Mouse (Mus musculus) neutrophil, adult 5-6 weeks (primary cell): ENCODE measurements around the gene Hepacam2. TPM values are rescaled to one million over a fixed set of nuclear protein-coding genes. Genes with fewer than 3 reads are reported as not detected.
"Not testable (repeated sequence)": the region's sequence is repeated elsewhere in the genome, so short reads cannot be mapped to it uniquely, and the experiment has no call there.

ENCODE experiments used
- ATAC-seq: fragments of 151-379, 151-347 bp; 2 replicates; pipeline ENCODE4 v1.8.0; 2017; ENCODE audit warnings: mild to moderate bottlenecking, moderate TSS enrichment; ENCODE audit not compliant: insufficient number of reproducible peaks, poor library complexity, low FRiP score, severe bottlenecking; ENCODE audit errors: extremely low read depth
- total RNA-seq: library from RNA; stranded (forward); fragments of 200-1000 nt; gene quantifications from 2 replicates; pipeline ENCODE4 v1.2.3, GENCODE M21; 2017

Hepacam2 gene
- total RNA-seq, 1 experiment from 2014 or later: 11.3 TPM

DNA sequence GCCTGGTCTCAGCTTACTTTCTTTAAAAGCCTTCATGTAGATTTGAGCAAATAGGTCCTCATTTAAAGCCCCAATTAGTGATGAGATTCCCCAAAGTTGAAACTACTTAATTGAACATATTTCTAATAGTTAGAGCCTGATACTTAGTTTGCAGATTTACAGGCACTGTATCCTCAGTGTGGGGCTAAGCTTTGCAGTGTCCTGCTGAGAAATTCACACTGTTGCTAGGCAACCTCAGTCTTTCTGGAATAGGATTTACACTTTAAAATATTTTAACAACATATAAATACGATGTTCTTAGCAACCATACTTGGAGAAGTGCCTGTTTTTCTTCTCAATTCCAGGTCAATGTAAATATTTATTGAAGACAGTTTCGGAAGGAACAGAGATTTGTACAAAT, 21.8 kb downstream of the Hepacam2 start:
- no peak for ATAC-seq

DNA sequence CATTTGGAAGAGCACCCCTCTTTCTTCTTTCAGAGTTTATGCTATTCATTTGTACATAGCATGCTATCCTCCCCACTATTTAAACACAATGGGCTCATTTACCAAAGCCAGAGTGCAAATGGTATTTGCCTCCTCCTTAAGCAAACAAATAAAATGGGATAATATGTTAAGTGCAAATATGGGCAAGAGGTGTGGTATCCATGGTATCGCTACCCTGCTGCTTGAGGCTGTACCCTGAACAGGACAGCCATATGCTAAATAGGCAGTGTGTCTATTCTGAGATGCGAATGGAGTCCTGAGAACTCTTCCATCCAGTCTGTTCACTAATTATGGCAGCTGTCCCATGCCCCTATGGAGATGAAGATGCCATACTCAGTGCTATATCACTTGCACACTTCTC, 27.4 kb downstream of the Hepacam2 start:
- no peak for ATAC-seq

DNA sequence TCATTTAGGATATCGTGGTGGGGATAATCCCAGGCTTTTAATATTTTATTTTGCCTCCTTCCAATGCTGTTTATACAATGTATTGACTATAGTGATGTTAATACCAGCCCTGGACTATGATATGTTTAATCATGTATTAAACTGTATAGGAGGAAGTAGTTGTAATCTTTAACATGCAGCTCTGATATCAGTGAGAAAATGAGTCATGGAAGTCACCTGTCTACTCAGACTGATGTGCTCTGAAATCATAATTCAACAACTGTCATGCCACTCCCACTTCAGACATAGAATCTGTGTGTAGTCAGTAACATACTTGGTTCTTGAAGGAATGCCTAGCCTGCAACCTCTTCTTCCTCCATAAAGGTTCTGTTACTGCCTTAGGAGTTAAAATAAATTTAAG, 29.5 kb downstream of the Hepacam2 start:
- no peak for ATAC-seq

DNA sequence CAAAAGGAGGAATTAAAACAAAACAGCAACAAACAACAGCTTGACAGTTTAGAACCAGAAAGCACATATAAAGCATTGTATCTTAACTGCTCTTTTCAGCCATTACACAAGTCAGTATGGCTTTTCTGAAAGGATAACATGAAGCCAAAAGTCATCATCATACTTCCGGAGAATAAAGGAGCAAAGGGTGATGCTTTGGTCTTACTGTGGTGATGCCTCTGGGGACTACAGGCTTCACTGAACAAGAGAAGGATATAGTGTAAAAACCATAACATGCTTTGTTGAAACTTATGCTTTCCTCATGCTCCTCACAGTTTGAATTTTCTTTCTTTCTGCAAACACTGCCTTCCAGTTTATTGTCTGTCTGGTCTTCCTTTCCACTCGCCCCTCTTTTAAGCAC, 34.5 kb downstream of the Hepacam2 start:
- peak; percentile 84; the same call in 1 of the 2 replicates for ATAC-seq

DNA sequence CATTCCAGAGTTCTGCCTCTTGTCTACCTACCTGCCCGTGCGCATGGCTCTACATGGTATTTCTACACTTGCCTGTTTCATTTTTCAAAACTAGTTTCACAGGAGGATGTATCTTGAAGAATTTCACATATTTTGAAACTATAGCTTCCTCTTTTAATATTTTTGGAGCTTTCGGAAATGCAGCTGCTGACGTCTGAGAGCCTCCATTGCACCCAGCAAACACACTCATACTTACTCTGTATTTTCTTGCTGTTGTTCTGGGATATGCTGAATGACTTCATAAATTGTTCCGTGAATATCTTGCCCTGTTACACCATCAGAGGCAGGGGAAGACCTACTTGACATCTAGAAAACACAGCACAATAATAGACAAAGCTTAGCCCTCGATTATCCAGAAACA, 35.1 kb downstream of the Hepacam2 start:
- peak; percentile 55 for ATAC-seq

DNA sequence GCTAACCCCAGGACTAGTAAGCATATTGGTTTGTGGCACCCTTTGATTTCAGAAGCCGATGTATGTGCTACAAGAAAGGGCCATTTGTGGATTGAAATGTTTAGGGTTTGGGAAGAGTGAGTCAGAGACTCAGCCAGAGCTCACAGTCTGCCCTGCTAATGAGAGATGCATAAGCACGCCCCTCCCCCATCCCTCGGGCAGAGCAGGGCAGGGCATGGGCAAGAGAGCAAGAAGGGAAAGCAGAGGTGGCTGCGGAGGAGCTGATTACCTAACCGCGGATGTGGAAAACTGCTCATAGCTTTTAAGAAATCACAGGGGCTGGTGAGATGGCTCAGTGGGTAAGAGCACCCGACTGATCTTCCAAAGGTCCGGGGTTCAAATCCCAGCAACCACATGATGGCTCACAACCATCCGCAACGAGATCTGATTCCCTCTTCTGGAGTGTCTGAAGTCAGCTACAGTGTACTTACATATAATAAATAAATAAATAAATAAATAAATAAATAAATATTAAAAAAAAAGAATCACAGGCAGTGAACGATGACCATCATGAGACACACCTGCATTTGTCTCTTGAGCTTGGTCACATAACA, 42.1 kb downstream of the Hepacam2 start:
- no peak for ATAC-seq

DNA sequence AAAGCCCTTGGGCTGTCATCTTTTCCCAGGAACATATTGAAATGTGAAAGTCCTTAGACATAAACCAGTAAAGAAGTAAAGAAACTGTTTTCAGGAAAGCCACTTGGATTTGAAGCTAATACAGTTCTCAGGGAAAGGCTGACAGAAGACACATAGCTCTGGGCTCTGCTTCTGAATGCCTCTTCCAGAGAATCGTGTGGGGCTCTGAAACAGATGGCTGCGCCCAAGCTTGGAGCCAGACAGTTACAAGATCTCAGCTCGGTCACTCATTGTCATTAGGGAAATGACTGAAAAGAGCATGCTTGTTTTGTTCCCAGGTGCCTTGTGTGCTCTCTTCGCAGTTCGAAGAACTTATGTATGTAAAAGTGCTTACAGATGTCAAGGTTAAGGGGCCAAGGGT, 43.7 kb downstream of the Hepacam2 start:
- ATAC-seq: no peak

DNA sequence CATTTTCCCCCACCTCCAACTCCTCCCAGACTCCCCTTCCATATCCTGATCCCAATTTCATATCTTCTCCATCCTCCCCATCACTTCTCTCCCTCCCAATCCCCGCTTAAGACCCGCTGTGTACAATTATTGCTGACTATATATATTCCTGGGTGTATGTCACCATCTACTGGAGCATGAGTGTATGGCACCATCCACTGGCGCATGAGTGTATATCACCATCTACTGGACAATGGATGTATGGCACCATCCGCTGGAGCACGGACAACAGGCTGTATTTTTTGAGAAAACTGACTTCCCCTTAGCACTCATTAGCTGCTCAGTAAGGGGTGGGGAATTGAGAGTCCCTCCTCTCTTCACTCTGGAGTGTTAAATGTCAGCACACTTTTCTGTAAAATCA, 50.7 kb downstream of the Hepacam2 start:
- peak; percentile 100 for ATAC-seq

DNA sequence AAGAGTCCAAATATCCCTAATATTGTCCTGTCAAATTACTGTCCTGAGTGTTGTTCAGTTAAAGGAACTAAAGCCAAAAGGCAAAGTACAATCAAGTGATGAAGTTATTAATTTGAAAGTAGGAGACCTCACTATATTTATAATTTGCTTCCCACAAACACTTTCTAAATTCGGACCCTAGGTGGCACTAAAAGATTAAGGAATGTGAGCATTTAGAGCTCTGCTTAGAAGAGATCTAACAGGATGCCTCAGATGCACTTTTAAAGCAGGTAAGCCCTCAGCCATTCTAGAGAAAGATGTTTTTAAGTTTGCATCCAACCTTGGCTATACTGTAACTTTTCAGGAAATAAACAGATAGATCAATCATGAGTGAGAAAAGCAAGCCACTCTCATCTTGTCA, 54.2 kb downstream of the Hepacam2 start:
- no peak for ATAC-seq

DNA sequence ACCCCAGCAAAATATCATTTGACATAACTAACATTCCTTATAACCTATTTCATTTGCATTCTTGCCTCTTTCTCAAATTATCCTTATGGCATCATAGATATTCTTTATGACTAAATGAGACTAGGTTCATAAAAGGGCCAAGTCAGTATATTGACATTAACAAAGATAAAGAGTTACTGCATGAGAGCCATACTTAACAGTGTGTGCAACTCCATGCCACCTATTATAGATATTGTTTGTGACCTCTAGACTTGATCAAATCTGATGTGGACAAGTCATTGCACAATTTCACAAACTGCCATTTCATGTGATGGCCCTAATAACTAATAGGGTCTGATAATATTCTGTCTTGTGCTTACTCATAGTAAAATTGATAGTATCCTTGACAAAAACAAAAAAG, 62.0 kb downstream of the Hepacam2 start:
- ATAC-seq: no peak

DNA sequence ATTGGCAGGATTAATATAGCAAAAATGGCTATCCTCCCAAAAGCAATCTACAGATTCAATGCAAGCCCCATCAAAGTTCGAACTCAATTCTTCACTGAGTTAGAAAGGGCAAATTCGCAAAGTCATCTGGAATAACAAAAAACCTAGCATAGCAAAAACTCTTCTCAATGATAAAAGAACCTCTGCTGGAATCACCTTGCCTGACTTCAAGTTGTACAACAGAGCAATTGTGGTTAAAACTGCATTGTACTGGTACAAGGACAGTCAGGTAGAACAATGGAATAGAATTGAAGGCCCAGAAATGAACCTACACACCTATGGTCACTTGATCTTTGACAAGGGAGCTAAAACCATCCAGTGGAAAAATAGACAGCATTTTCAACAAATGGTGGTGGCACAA, 67.1 kb downstream of the Hepacam2 start:
- not testable (repeated sequence) for ATAC-seq

DNA sequence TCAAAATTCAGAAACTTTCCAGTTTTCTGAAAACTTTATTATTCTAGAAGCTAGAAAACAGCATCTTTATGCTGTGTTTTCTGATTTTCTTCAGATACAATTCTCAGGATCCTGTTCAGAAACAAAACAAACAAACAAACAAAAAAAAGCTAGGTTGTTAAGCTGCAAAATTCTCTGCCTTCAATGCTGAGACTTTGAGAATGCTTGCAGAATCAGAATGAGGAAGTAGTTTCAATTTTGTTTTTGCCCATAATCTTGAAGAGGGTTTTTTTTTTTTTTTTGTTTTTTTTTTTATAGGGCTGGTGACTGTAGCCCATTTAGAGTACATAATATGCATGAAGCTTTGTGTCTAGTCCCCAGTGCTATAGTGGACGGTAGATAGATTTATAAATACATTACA, 71.1 kb downstream of the Hepacam2 start:
- no peak for ATAC-seq

DNA sequence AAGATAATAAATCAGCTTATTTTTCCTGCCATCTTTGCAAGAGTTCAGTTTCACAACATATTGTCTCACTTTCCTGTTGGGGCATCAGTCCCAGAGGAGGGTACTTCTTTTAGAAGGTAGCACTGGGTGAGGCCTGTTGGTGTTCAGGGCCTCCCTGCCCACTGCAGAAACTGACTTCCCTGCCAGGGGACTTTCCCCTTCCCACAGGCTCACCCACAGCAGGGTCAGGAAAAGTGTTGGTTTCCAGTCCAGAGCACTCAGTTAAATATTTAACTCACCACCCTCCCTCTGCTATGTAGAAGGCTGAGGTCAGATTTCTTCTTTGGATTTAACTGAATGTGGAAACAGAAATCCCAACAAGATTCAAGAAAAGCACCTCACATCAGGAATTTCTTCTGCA, 72.8 kb downstream of the Hepacam2 start:
- peak; percentile 30; the same call in 1 of the 2 replicates for ATAC-seq

DNA sequence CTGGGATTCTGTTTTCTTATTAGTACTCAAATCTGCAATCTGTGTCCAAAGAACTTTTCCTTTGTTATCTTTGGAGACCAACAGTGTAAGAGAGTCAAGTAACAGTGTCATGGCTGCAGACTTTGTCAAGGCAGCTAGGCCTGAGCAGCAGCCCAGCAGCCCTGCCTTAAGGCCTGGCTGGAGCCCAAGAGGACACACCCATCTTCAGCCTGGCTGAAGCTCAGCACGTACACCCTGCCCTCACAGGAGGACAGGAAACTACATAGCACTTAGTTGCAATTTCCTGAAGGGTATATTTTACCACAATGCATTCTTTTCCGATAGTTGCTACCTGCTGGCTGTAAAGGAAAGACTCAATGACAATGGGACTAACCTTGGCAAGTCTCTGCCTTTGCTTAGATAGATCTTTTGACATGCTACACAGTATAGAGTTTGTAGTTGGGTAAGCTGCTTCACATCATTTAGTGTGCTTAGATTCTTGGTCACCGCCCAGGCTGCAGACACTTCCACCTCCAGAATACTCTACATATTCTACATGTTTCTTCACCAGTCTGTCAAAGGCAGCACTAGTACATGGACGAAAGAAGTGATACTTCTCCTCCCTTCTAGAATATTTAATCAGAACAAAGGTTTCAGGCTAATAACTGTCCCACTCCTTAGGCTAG, 73.4 kb downstream of the Hepacam2 start:
- ATAC-seq: peak; percentile 88

Other genes starting within 250 kb of the Hepacam2 start
- 382 and 384 TPM in 2 replicates for gene Samd9l, start 98.7 kb downstream of the Hepacam2 start, total RNA-seq
- 16.2 and 19.4 TPM in 2 replicates for gene Vps50, start 84 bp upstream of the Hepacam2 start, total RNA-seq